Comparison of ENCODE assay signal across 8 mouse cellular contexts in genomic region chr13:67500084-67500719, GRCm38 (mm10). TPM values are rescaled to one million over a fixed set of nuclear protein-coding genes. Genes with fewer than 3 reads are reported as not detected.
A peak's percentile ranks its signal among the peaks of the same experiment; 100 is the strongest.
DNase-seq lines count a peak whose midpoint lies in the region; ATAC-seq and TF ChIP-seq lines count a peak whose summit lies in the region.

TSS of gene Zfp58 (minus strand) at chr13:67500555.

- WGBS in hindbrain, embryonic 10.5 days: under 1% methylated on average over 22 of the region's 22 CpGs
- 2% methylated on average over 22 of the region's 22 CpGs for WGBS in lung, postnatal 0 days

- H3K4me3 ChIP-seq in hindbrain, embryonic 10.5 days: peak within 1 kb of the TSS; percentile 72
- H3K4me3 ChIP-seq in lung, postnatal 0 days (ENCODE audit: low read depth, low read length): peak within 1 kb of the TSS; percentile 66

- TF ChIP-seq EP300 in lung, postnatal 0 days (IDR thresholded peaks at IDR 0.05): no peak

- H3K4me2 ChIP-seq in lung, postnatal 0 days (replicated peaks; ENCODE audit: low read depth, low read length): peak within 1 kb of the TSS; percentile 86

- peak within 1 kb of the TSS; percentile 87 for H3K27ac ChIP-seq in hindbrain, embryonic 10.5 days
- no peak within 1 kb of the TSS for H3K27ac ChIP-seq in lung, postnatal 0 days (ENCODE audit: low read length)

- no peak for TF ChIP-seq CTCF in lung, postnatal 0 days (IDR thresholded peaks at IDR 0.05)

- peak; percentile 100 for ATAC-seq in frontal cortex, adult (ENCODE audit: low TSS enrichment)
- peak; percentile 97 for ATAC-seq in lung, postnatal 0 days

- peak; percentile 87 for DNase-seq in MN1 (ENCODE audit: low spot score)
- DNase-seq in cerebellum, adult 9-10 months: peak; percentile 88
- DNase-seq in hindbrain, embryonic 10.5 days (ENCODE audit: low spot score): peak; percentile 80
- DNase-seq in layer of hippocampus, adult 9-11 months: peak; percentile 91
- peak; percentile 92 for DNase-seq in lung, postnatal 0 days (ENCODE audit: low spot score)
- DNase-seq in ovary, postnatal 14 days (ENCODE audit: low spot score): peak; percentile 66
- peak; percentile 87 for DNase-seq in thymus, postnatal 14 days

- H3K36me3 ChIP-seq in hindbrain, embryonic 10.5 days: peaks cover 11% of the 10 kb centered on the region
- H3K36me3 ChIP-seq in lung, postnatal 0 days (ENCODE audit: insufficient read depth, low read length): 0 out of 2 replicates have a peak, but pooled peaks cover 2% of the 10 kb centered on the region

- peak within 1 kb of the TSS; percentile 62 for H3K9ac ChIP-seq in lung, postnatal 0 days (replicated peaks; ENCODE audit: low read depth)

- no peaks in the 10 kb centered on the region for H3K27me3 ChIP-seq in hindbrain, embryonic 10.5 days (ENCODE audit: insufficient read depth, poor library complexity, severe bottlenecking)
- H3K27me3 ChIP-seq in lung, postnatal 0 days (replicated peaks; ENCODE audit: insufficient read depth, low read length): no peaks in the 10 kb centered on the region

- H3K4me1 ChIP-seq in hindbrain, embryonic 10.5 days (replicated peaks): peaks cover 9% of the 10 kb centered on the region
- H3K4me1 ChIP-seq in lung, postnatal 0 days (ENCODE audit: insufficient read depth, low read depth, low read length): peaks cover 3% of the 10 kb centered on the region; the same call in 1 of the 2 replicates

- no peaks in the 10 kb centered on the region for H3K9me3 ChIP-seq in hindbrain, embryonic 10.5 days
- no peaks in the 10 kb centered on the region for H3K9me3 ChIP-seq in lung, postnatal 0 days (ENCODE audit: low read length)

RNA-seq across cellular contexts. Expression of gene Zfp58, which starts in this region (rescaled TPM):
- polyA plus RNA-seq in hindbrain, embryonic 10.5 days (2016; fragmentation: Nextera tagmentation; extraction: Ambion mirVana): 12.9 and 14.2 TPM in 2 replicates
- 6.5 and 6.8 TPM in 2 replicates for polyA plus RNA-seq in lung, postnatal 0 days (2015; fragmentation: Nextera tagmentation; extraction: Ambion mirVana)
